Mouse (Mus musculus) heart, postnatal 0 days (tissue): ENCODE measurements around the gene Pde4d. TPM values are rescaled to one million over a fixed set of nuclear protein-coding genes. Genes with fewer than 3 reads are reported as not detected.

Experiments used
- ATAC-seq: fragments of 200-750 bp; cut with Nextera tagmentation; 2 replicates; pipeline ENCODE4 v1.8.0; 2017; ENCODE audit warnings: low read depth, moderate number of reproducible peaks, moderate library complexity; ENCODE audit not compliant: insufficient read depth
- DNase-seq: peaks from one replicate; pipeline ENCODE4 v3.0.0-alpha.2; 2016; ENCODE audit warnings: low spot score
- H3K27ac ChIP-seq: fragments of 300-500 bp; sonication (generic); 2 replicates; pipeline ENCODE4 v1.5.1; 2014; ENCODE audit warnings: low read depth, mild to moderate bottlenecking
- H3K27me3 ChIP-seq: fragments of 300-500 bp; sonication (generic); 2 replicates; pipeline ENCODE4 v1.6.1; 2014; ENCODE audit warnings: low read length, mixed read lengths; ENCODE audit not compliant: control insufficient read depth, insufficient read depth
- H3K36me3 ChIP-seq: fragments of 300-500 bp; sonication (generic); replicated peaks from 2 replicates; pipeline ENCODE4 v1.6.1; 2014; ENCODE audit warnings: low read length, mixed read lengths; ENCODE audit not compliant: control insufficient read depth, insufficient read depth
- H3K4me1 ChIP-seq: fragments of 300-500 bp; sonication (generic); 2 replicates; pipeline ENCODE4 v1.6.1; 2014; ENCODE audit warnings: antibody characterized with exemption; ENCODE audit not compliant: control insufficient read depth, insufficient read depth
- H3K4me2 ChIP-seq: fragments of 300-500 bp; sonication (generic); 2 replicates; pipeline ENCODE4 v1.6.1; 2014; ENCODE audit warnings: low read depth, mild to moderate bottlenecking, low read length, moderate library complexity
- H3K4me3 ChIP-seq: fragments of 300-500 bp; sonication (generic); 2 replicates; pipeline ENCODE4 v1.5.1; 2014; ENCODE audit warnings: low read depth, low read length
- H3K9ac ChIP-seq: fragments of 300-500 bp; sonication (generic); replicated peaks from 2 replicates; pipeline ENCODE4 v1.6.1; 2014; ENCODE audit warnings: low read depth, low read length, mixed read lengths
- H3K9me3 ChIP-seq: fragments of 300-500 bp; sonication (generic); replicated peaks from 2 replicates; pipeline ENCODE4 v1.6.1; 2016; ENCODE audit warnings: low read length; ENCODE audit not compliant: control insufficient read depth
- CTCF ChIP-seq: IDR thresholded peaks from 2 replicates; pipeline ENCODE4 v1.5.1; 2016; ENCODE audit warnings: antibody characterized with exemption, control low read depth, low read depth
- EP300 ChIP-seq: IDR thresholded peaks from 2 replicates; pipeline ENCODE4 v1.6.1; 2016; ENCODE audit warnings: antibody characterized with exemption, low read depth
- WGBS: fragments of 180-500 bp; shearing (Covaris S2); extraction: QIAGEN DNeasy Blood & Tissue Kit; methylation state at CpG from one replicate; pipeline ENCODE4 v1.1.7; 2014; 5-methylcytosine and 5-hydroxymethylcytosine counted together
- polyA plus RNA-seq: library from polyadenylated mRNA; unstranded; fragments of >200 nt; fragmentation: Nextera tagmentation; extraction: Ambion mirVana; gene quantifications from 2 replicates; pipeline ENCODE4 v1.2.1, GENCODE M21; 2015
- total RNA-seq: library from RNA; depleted of rRNA; stranded (reverse); fragments of >200 nt; gene quantifications from 2 replicates; pipeline ENCODE4 v1.2.3, GENCODE M21; 2014; ENCODE audit warnings: low replicate concordance

The Pde4d gene
- total and polyA plus RNA-seq, 2 experiments from 2014 or later, result 21.9 to 58.0 TPM

- Histone ChIP-seq H3K9me3 (no peaks in the 10 kb centered on the region), H3K27ac (no peak overlapping the region), H3K4me1 (no peaks in the 10 kb centered on the region), H3K36me3 (0 out of 2 replicates have a peak, but pooled peaks cover 7% of the 10 kb centered on the region), H3K27me3 (no peaks in the 10 kb centered on the region), H3K4me2 (no peak overlapping the region), H3K4me3 (no peak overlapping the region), H3K9ac (no peak overlapping the region)
- no peak for DNase-seq
- ATAC-seq, result no peak
- WGBS, result 84% methylated on average over 4 of the region's 4 CpGs
- TF ChIP-seq CTCF (no peak), EP300 (no peak)
These were observed 1338.9 kb downstream of the Pde4d start for GRCm38 (mm10) chr13:109788604-109789003.

GRCm38 (mm10) chr13:109789151-109789550 lies 1339.4 kb downstream of the Pde4d start:
- 62% methylated on average over 4 of the region's 4 CpGs for whole genome bisulfite sequencing
- H3K4me2 ChIP-seq, result no peak overlapping the region
- no peak overlapping the region for H3K9ac ChIP-seq
- TF ChIP-seq CTCF (no peak), EP300 (no peak)
- no peaks in the 10 kb centered on the region for H3K9me3 ChIP-seq
- 0 out of 2 replicates have a peak, but pooled peaks cover 7% of the 10 kb centered on the region for H3K36me3 ChIP-seq
- DNase-seq, result no peak
- ATAC-seq, result no peak
- no peak overlapping the region for H3K27ac ChIP-seq
- no peaks in the 10 kb centered on the region for H3K27me3 ChIP-seq
- H3K4me1 ChIP-seq, result no peaks in the 10 kb centered on the region
- H3K4me3 ChIP-seq, result no peak overlapping the region

GRCm38 (mm10) chr13:109790045-109790715 lies 1340.4 kb downstream of the Pde4d start:
- no peak overlapping the region for H3K4me3 ChIP-seq
- ATAC-seq, result no peak
- no peak for DNase-seq
- H3K27me3 ChIP-seq, result no peaks in the 10 kb centered on the region
- WGBS, result 83% methylated on average over 8 of the region's 8 CpGs
- TF ChIP-seq CTCF, result no peak
- no peak for TF ChIP-seq EP300
- 0 out of 2 replicates have a peak, but pooled peaks cover 7% of the 10 kb centered on the region for H3K36me3 ChIP-seq
- H3K27ac ChIP-seq, result no peak overlapping the region
- H3K4me1 ChIP-seq, result no peaks in the 10 kb centered on the region
- H3K9me3 ChIP-seq, result no peaks in the 10 kb centered on the region
- H3K9ac ChIP-seq, result no peak overlapping the region
- no peak overlapping the region for H3K4me2 ChIP-seq

GRCm38 (mm10) chr13:109793918-109794317 lies 1344.2 kb downstream of the Pde4d start:
- Histone ChIP-seq H3K4me1 (no peaks in the 10 kb centered on the region), H3K36me3 (no peaks in the 10 kb centered on the region), H3K27me3 (no peaks in the 10 kb centered on the region), H3K9me3 (no peaks in the 10 kb centered on the region), H3K27ac (no peak overlapping the region), H3K9ac (no peak overlapping the region), H3K4me2 (no peak overlapping the region), H3K4me3 (no peak overlapping the region)
- no peak for ATAC-seq
- TF ChIP-seq EP300, result no peak
- TF ChIP-seq CTCF, result no peak
- WGBS, result 72% methylated on average over 9 of the region's 9 CpGs
- no peak for DNase-seq

- ATAC-seq (no peak), DNase-seq (no peak)
- Histone ChIP-seq H3K4me3 (no peak overlapping the region), H3K9ac (no peak overlapping the region), H3K4me2 (no peak overlapping the region), H3K27me3 (no peaks in the 10 kb centered on the region), H3K36me3 (no peaks in the 10 kb centered on the region), H3K4me1 (no peaks in the 10 kb centered on the region), H3K27ac (no peak overlapping the region), H3K9me3 (no peaks in the 10 kb centered on the region)
- 81% methylated on average over 4 of the region's 4 CpGs for WGBS
- no peak for TF ChIP-seq EP300
- TF ChIP-seq CTCF, result no peak
These were observed 1348.9 kb downstream of the Pde4d start for GRCm38 (mm10) chr13:109798651-109799050.

GRCm38 (mm10) chr13:109802201-109802600 lies 1352.5 kb downstream of the Pde4d start:
- 51% methylated on average over 4 of the region's 4 CpGs for WGBS
- DNase-seq (no peak), ATAC-seq (no peak)
- Histone ChIP-seq H3K4me3 (no peak overlapping the region), H3K36me3 (no peaks in the 10 kb centered on the region), H3K9me3 (no peaks in the 10 kb centered on the region), H3K27ac (no peak overlapping the region), H3K27me3 (no peaks in the 10 kb centered on the region), H3K4me1 (no peaks in the 10 kb centered on the region), H3K4me2 (no peak overlapping the region), H3K9ac (no peak overlapping the region)
- no peak for TF ChIP-seq CTCF
- no peak for TF ChIP-seq EP300
